Mouse (Mus musculus) G1E (cell line): ENCODE results near the gene Frmd6. TPM values are rescaled to one million over a fixed set of nuclear protein-coding genes. Genes with fewer than 3 reads are reported as not detected.

Experiments
- ATAC-seq: 2 replicates; pipeline ENCODE4 v1.8.0; 2016; ENCODE audit warnings: mild to moderate bottlenecking; ENCODE audit not compliant: insufficient number of reproducible peaks, poor library complexity, low FRiP score, severe bottlenecking; ENCODE audit errors: extremely low read depth
- DNase-seq: peaks from one replicate; pipeline ENCODE4 v3.0.0; 2012; ENCODE audit warnings: low spot score
- H3K27me3 ChIP-seq: 2 replicates; pipeline ENCODE4 v1.6.1; 2012; ENCODE audit warnings: mild to moderate bottlenecking, low read length, inconsistent platforms; ENCODE audit not compliant: insufficient read depth
- H3K36me3 ChIP-seq: replicated peaks from 2 replicates; pipeline ENCODE3; 2012; ENCODE audit warnings: mild to moderate bottlenecking, inconsistent platforms
- H3K4me1 ChIP-seq: 2 replicates; pipeline ENCODE4 v1.6.1; 2012; ENCODE audit warnings: low read depth, low read length, inconsistent platforms, mixed read lengths; ENCODE audit not compliant: insufficient read depth
- H3K4me3 ChIP-seq: 2 replicates; pipeline ENCODE4 v1.5.1; 2012; ENCODE audit warnings: low read depth, mild to moderate bottlenecking, inconsistent platforms, low read length, moderate library complexity, mixed read lengths
- H3K9me3 ChIP-seq: replicated peaks from 2 replicates; pipeline ENCODE4 v1.6.1; 2012; ENCODE audit warnings: inconsistent platforms
- CTCF ChIP-seq: IDR thresholded peaks from 2 replicates; pipeline ENCODE4 v1.5.1; 2012; ENCODE audit warnings: low read depth, low read length, inconsistent platforms, mixed read lengths
- GATA1 ChIP-seq: IDR thresholded peaks from 2 replicates; pipeline ENCODE4 v1.6.1; 2012; ENCODE audit warnings: borderline replicate concordance, low read length, inconsistent platforms, mixed read lengths
- GATA2 ChIP-seq: IDR thresholded peaks from 2 replicates; pipeline ENCODE4 v1.6.1; 2012; ENCODE audit warnings: low read depth, low read length, inconsistent platforms, borderline replicate concordance
- POLR2AphosphoS5 ChIP-seq: IDR thresholded peaks from 2 replicates; pipeline ENCODE4 v1.6.1; 2012; ENCODE audit warnings: low read depth, low read length, inconsistent platforms; ENCODE audit not compliant: insufficient replicate concordance
- TAL1 ChIP-seq: conservative IDR thresholded peaks from 2 replicates; pipeline ENCODE4 v1.6.1; 2012; ENCODE audit warnings: low read depth, low read length, inconsistent platforms, mixed read lengths
- polyA plus RNA-seq: library from polyadenylated mRNA; stranded (reverse); fragments of >175 nt; gene quantifications from 2 replicates; pipeline ENCODE4 v1.2.3, GENCODE M21; 2012
- total RNA-seq, 2 experiments: library from RNA; stranded (forward) in 1 of 2; stranded (reverse) in 1 of 2; fragments of 200-1000 nt in 1 of 2; fragments of >200 nt in 1 of 2; fragmentation: Nextera tagmentation in 1 of 2; gene quantifications; 2 replicates each; pipeline ENCODE4 v1.2.3; 2014 to 2017

Frmd6 gene
- total and polyA plus RNA-seq, 3 experiments: 6.0 to 14.8 (median 9.0) TPM

DNA sequence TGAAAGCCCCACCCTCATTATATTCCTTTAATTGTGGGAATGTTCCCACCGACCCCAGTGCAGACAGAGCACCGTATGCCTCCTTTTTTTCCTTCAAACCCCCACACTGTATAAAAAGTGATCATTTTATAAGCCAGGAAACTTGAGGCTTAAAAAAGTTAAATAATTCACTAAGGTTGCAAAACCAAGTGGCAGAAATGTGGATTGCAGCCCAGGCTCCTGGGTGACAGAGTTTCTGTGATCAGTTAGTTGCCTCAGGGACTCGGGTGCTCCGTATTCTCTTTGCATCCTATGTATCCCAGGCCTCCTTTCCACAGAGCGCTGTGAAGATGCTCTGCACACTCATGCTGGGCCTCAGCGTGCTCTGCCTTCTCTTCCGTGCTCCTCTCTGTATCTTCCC lies 58.8 kb downstream of the Frmd6 start:
- DNase-seq: no peak
- H3K27me3 ChIP-seq: no peaks in the 10 kb centered on the region
- H3K4me1 ChIP-seq: no peaks in the 10 kb centered on the region
- no peak for ATAC-seq
- TF ChIP-seq POLR2AphosphoS5: no peak
- no peak for TF ChIP-seq CTCF
- TF ChIP-seq GATA2: no peak
- no peak for TF ChIP-seq GATA1
- no peaks in the 10 kb centered on the region for H3K9me3 ChIP-seq
- H3K4me3 ChIP-seq: no peak overlapping the region
- H3K36me3 ChIP-seq: peaks cover 71% of the 10 kb centered on the region

DNA sequence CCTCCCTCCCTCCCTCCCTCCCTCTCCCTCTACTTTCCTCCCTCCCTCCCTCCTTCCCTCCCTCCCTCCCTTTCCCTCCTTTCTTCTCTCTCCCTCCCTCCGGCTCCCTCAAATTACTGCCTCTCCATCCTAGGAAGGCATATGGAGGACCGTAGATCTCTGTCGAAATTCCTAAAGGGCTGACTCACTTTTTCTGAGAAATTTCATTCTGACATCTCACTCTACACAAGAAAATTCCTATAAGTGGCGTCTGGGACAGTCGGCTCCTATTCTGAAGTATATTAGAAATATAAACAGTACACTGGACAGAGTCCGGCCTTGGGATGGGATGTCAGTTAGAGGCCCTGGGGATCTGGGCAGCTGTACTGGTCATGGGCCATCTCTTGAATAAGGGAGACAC lies 59.7 kb downstream of the Frmd6 start:
- DNase-seq (no peak), ATAC-seq (no peak)
- Histone ChIP-seq H3K9me3 (no peaks in the 10 kb centered on the region), H3K4me3 (no peak overlapping the region), H3K36me3 (peaks cover 69% of the 10 kb centered on the region), H3K27me3 (no peaks in the 10 kb centered on the region), H3K4me1 (no peaks in the 10 kb centered on the region)
- TF ChIP-seq GATA1: no peak
- no peak for TF ChIP-seq CTCF
- TF ChIP-seq TAL1: no peak
- no peak for TF ChIP-seq POLR2AphosphoS5
- no peak for TF ChIP-seq GATA2

DNA sequence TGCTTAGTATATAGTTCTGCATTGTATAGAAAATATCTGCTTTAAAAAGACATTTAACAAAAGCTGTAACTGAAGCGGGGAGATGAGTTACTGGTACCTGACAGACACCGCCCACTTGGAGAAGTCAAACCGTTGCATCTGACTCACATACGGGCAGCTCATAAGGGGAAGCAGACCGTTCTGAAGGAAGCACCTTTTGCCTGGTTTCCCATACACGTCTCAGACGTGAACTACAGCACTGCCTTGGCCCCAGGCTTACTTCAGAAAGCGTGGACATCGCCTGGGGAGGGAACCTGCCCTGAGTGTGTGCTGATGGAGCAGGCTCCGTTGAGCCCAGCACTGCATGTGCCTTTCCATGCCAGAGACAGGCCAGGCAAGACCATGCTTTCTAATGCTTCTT lies 60.3 kb downstream of the Frmd6 start:
- H3K27me3 ChIP-seq: no peaks in the 10 kb centered on the region
- H3K4me1 ChIP-seq: no peaks in the 10 kb centered on the region
- H3K36me3 ChIP-seq: peaks cover 69% of the 10 kb centered on the region
- ATAC-seq: no peak
- no peak for DNase-seq
- TF ChIP-seq POLR2AphosphoS5 (no peak), CTCF (no peak), GATA2 (no peak), GATA1 (no peak), TAL1 (no peak)
- H3K9me3 ChIP-seq: no peaks in the 10 kb centered on the region
- H3K4me3 ChIP-seq: no peak overlapping the region

DNA sequence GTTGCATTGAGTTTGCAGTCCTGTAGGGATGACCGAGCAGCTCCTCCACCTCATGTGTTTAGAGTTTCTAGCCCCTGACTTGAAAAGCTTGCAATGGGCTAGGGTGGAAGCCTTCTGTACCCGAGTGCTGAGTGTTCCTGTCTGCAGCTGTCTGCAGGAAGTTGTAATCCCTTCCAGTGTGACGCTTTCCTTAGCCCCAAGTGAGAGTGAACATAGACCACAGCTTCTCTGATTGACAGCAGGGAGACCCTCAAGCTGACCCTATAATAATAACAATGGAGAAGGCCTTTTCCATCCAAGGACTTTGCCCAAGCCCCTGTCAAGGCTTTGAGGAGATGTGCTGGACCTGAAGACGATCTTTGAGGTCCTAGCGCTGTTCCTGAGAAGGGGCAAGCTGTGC lies 65.1 kb downstream of the Frmd6 start:
- Histone ChIP-seq H3K4me1 (no peaks in the 10 kb centered on the region), H3K27me3 (no peaks in the 10 kb centered on the region), H3K36me3 (peaks cover 75% of the 10 kb centered on the region), H3K4me3 (no peak overlapping the region), H3K9me3 (no peaks in the 10 kb centered on the region)
- no peak for DNase-seq
- TF ChIP-seq GATA2: no peak
- no peak for TF ChIP-seq GATA1
- TF ChIP-seq TAL1: no peak
- TF ChIP-seq CTCF: no peak
- no peak for TF ChIP-seq POLR2AphosphoS5
- ATAC-seq: no peak

DNA sequence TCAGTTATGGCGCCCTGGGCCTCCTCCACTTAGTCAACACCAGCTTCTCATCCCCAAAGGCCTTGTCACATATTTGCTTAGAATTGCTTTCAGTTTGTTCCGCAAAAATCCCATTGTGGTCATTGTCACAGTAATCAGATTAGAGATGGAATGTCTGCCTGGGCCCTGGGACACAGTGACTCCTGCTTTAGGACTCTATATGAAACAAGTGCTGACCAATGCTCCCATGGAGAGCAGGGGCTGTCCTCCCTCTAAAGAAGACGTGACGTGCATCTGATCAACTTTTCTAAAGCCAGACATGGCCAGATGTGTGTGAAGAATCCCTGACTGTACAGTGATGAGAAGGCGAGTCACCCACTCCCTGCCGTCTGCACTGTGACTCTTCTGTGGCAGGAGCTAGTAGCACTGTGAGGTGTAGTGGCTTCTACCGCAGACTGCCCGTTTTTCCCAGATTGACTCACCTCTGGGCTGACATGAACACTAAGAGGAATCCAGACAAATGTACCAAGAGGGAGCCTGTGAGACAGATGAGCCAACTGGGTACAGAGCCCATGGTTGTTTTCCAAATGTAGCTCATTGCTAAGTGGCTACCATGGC lies 65.7 kb downstream of the Frmd6 start:
- DNase-seq (no peak), ATAC-seq (no peak)
- TF ChIP-seq POLR2AphosphoS5 (no peak), GATA2 (no peak), GATA1 (no peak), TAL1 (no peak), CTCF (no peak)
- Histone ChIP-seq H3K36me3 (peaks cover 72% of the 10 kb centered on the region), H3K4me3 (no peak overlapping the region), H3K27me3 (no peaks in the 10 kb centered on the region), H3K9me3 (no peaks in the 10 kb centered on the region), H3K4me1 (no peaks in the 10 kb centered on the region)

DNA sequence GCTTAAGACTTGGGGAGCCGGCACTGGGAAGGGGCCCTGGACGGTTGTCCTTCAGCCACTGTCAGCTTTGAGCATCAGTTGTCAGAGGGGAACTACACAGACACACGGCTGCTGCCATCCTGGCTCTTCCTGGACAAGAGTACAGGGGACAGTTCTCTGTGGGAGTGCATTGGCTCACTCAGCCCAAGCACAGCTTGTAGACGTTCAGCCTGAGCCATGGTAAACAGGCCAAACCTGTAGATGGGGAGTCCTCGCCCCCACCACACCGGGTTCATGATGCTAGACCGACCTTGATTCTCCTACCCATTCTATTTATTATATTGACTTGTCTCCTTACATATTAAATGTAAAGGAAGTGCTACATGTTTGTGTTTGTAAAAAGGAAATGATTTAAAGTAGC lies 70.0 kb downstream of the Frmd6 start:
- Histone ChIP-seq H3K9me3 (no peaks in the 10 kb centered on the region), H3K4me3 (no peak overlapping the region), H3K36me3 (peaks cover 80% of the 10 kb centered on the region), H3K27me3 (no peaks in the 10 kb centered on the region), H3K4me1 (no peaks in the 10 kb centered on the region)
- no peak for DNase-seq
- no peak for ATAC-seq
- TF ChIP-seq GATA1: no peak
- no peak for TF ChIP-seq GATA2
- no peak for TF ChIP-seq TAL1
- no peak for TF ChIP-seq POLR2AphosphoS5
- TF ChIP-seq CTCF: no peak

DNA sequence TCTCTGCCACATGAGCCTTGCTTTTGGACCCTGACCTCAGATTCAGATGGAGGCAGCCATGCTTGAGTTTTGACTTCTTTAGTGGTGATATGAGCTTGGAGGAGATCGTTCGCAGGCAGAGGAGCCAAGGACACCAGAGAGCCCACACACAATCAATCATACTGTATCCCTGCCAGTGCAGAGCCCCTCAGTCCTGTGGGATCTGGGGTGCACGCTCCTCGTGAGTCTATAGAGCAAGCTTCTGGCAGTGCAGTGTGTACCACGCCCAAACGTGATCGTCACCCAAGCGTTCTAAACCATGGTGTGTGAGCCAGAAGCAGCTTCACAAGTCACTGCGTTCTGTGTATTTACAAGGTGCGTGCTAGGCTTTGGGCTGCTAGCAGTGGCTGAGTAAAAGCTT lies 70.8 kb downstream of the Frmd6 start:
- Histone ChIP-seq H3K36me3 (peaks cover 72% of the 10 kb centered on the region), H3K9me3 (no peaks in the 10 kb centered on the region), H3K4me3 (no peak overlapping the region), H3K4me1 (no peaks in the 10 kb centered on the region), H3K27me3 (no peaks in the 10 kb centered on the region)
- DNase-seq: no peak
- TF ChIP-seq GATA1 (no peak), GATA2 (no peak), CTCF (no peak), POLR2AphosphoS5 (no peak), TAL1 (no peak)
- ATAC-seq: no peak
